Mouse (Mus musculus): ENCODE measurements at regions not wholly inside any gene's neighbourhood (a gene's known extent, or its start where the extent isn't known, plus 50 kb on each side); places are given as distances from the start of the nearest gene placed in this dataset.

GRCm38 (mm10) chr8:127855653-127856300 is 502.6 kb upstream of the Nrp1 start:
- Histone ChIP-seq H3K4me1 (ENCODE audit: control insufficient read depth in 1 of 2, insufficient read depth in 2 of 2, low read length in 2 of 2) (no peaks in the 10 kb centered on the region), H3K36me3 (ENCODE audit: control insufficient read depth in 1 of 2, insufficient read depth in 2 of 2, low read length in 2 of 2) (no peaks in the 10 kb centered on the region), H3K79me2 (ENCODE audit: control insufficient read depth, insufficient read depth, low read length, poor library complexity) (no peaks in the 10 kb centered on the region), H3K9ac (ENCODE audit: control insufficient read depth, low read depth, low read length, poor library complexity, severe bottlenecking) (no peak overlapping the region), H3K27me3 (ENCODE audit: control insufficient read depth in 1 of 2, insufficient read depth in 2 of 2, low read length in 2 of 2) (no peaks in the 10 kb centered on the region), H3K9me3 (replicated peaks; ENCODE audit: insufficient read depth, low read length) (no peaks in the 10 kb centered on the region), H3K4me3 (ENCODE audit: control insufficient read depth in 1 of 2, insufficient read depth in 1 of 2, low read depth in 2 of 2, low read length in 2 of 2) (no peak overlapping the region), H3K27ac (ENCODE audit: control insufficient read depth, low read depth, low read length) (no peak overlapping the region)
- DNase-seq (ENCODE audit: low read depth, low spot score): no peak
- TF ChIP-seq UBTF (IDR thresholded peaks at IDR 0.05; ENCODE audit: borderline replicate concordance, insufficient read depth, low read depth, low read length): no peak
- no peak for TF ChIP-seq KAT2A (conservative IDR thresholded peaks at IDR 0.05; ENCODE audit: low read depth, low read length)
- TF ChIP-seq ZMIZ1 (IDR thresholded peaks at IDR 0.05; ENCODE audit: low read depth, low read length): no peak
- no peak for TF ChIP-seq TAL1 (IDR thresholded peaks at IDR 0.05; ENCODE audit: low read length)
- no peak for TF ChIP-seq MAX (IDR thresholded peaks at IDR 0.05; ENCODE audit: low read length)
- no peak for TF ChIP-seq TCF12 (IDR thresholded peaks at IDR 0.05; ENCODE audit: low read depth, low read length)

- DNase-seq (ENCODE audit: low read depth, low spot score): no peak
- Histone ChIP-seq H3K4me1 (ENCODE audit: control insufficient read depth in 1 of 2, insufficient read depth in 2 of 2, low read length in 2 of 2) (no peaks in the 10 kb centered on the region), H3K9me3 (replicated peaks; ENCODE audit: insufficient read depth, low read length) (no peaks in the 10 kb centered on the region), H3K4me3 (ENCODE audit: control insufficient read depth in 1 of 2, insufficient read depth in 1 of 2, low read depth in 2 of 2, low read length in 2 of 2) (no peak overlapping the region), H3K27me3 (ENCODE audit: control insufficient read depth in 1 of 2, insufficient read depth in 2 of 2, low read length in 2 of 2) (no peaks in the 10 kb centered on the region), H3K36me3 (ENCODE audit: control insufficient read depth in 1 of 2, insufficient read depth in 2 of 2, low read length in 2 of 2) (no peaks in the 10 kb centered on the region), H3K79me2 (ENCODE audit: control insufficient read depth, insufficient read depth, low read length, poor library complexity) (no peaks in the 10 kb centered on the region), H3K27ac (ENCODE audit: control insufficient read depth, low read depth, low read length) (no peak overlapping the region), H3K9ac (ENCODE audit: control insufficient read depth, low read depth, low read length, poor library complexity, severe bottlenecking) (no peak overlapping the region)
- TF ChIP-seq SMC3 (IDR thresholded peaks at IDR 0.05; ENCODE audit: low read depth, low read length) (no peak), ZNF384 (IDR thresholded peaks at IDR 0.05; ENCODE audit: low read depth, low read length) (no peak), MYB (IDR thresholded peaks at IDR 0.05; ENCODE audit: low read depth, low read length) (no peak), RAD21 (IDR thresholded peaks at IDR 0.05; ENCODE audit: low read depth, low read length) (no peak), HCFC1 (IDR thresholded peaks at IDR 0.05; ENCODE audit: low read depth, low read length) (no peak), ZMIZ1 (IDR thresholded peaks at IDR 0.05; ENCODE audit: low read depth, low read length) (no peak), RCOR1 (IDR thresholded peaks at IDR 0.05; ENCODE audit: low read depth, low read length) (no peak), MAFK (IDR thresholded peaks at IDR 0.05; ENCODE audit: borderline replicate concordance, low read depth, low read length) (no peak), USF2 (IDR thresholded peaks at IDR 0.05; ENCODE audit: borderline replicate concordance in 1 of 2, insufficient read depth in 1 of 2, low read depth in 1 of 2, low read length in 2 of 2) (no peak), SIN3A (IDR thresholded peaks at IDR 0.05; ENCODE audit: low read length) (no peak), E2F4 (IDR thresholded peaks at IDR 0.05; ENCODE audit: borderline replicate concordance, low read depth, low read length) (no peak), MAZ (IDR thresholded peaks at IDR 0.05; ENCODE audit: low read depth, low read length) (no peak), NRF1 (IDR thresholded peaks at IDR 0.05; ENCODE audit: insufficient read depth, low read depth, low read length, poor library complexity, severe bottlenecking) (no peak), ZKSCAN1 (IDR thresholded peaks at IDR 0.05; ENCODE audit: low read depth, low read length) (no peak), POLR2AphosphoS5 (IDR thresholded peaks at IDR 0.05; ENCODE audit: borderline replicate concordance, low read depth, low read length) (no peak), POLR2AphosphoS2 (IDR thresholded peaks at IDR 0.05; ENCODE audit: low read length) (no peak), ETS1 (IDR thresholded peaks at IDR 0.05; ENCODE audit: low read depth, low read length) (no peak), USF1 (IDR thresholded peaks at IDR 0.05; ENCODE audit: low read depth, low read length) (no peak), NELFE (IDR thresholded peaks at IDR 0.05; ENCODE audit: low read depth, low read length) (no peak)
Observed at GRCm38 (mm10) chr8:127856351-127857135, 501.9 kb upstream of the Nrp1 start.
